Mouse (Mus musculus) stomach, postnatal 0 days (tissue): ENCODE results near the gene Cnrip1.

Experiments used
- CTCF ChIP-seq: IDR thresholded peaks from 2 replicates; pipeline ENCODE4 v1.5.1; 2016; ENCODE audit warnings: antibody characterized with exemption, low read depth, mild to moderate bottlenecking, moderate library complexity
- EP300 ChIP-seq: optimal IDR thresholded peaks from 2 replicates; pipeline ENCODE3; 2016; ENCODE audit warnings: antibody characterized with exemption

GRCm38 (mm10) chr11:17023984-17024383 is 27.4 kb upstream of the Cnrip1 start:
- TF ChIP-seq CTCF (no peak), EP300 (no peak)
